Mouse (Mus musculus) brain, embryonic 18.5 days (tissue): ENCODE results near the gene Ank3.

Source experiments
- DNase-seq: peaks from one replicate; pipeline ENCODE4 v3.0.0-alpha.2; 2012; ENCODE audit warnings: low read depth, low spot score

Ank3 gene

GRCm38 (mm10) chr10:69571972-69572371 is 173.4 kb downstream of the Ank3 start:
- no peak for DNase-seq

DNA sequence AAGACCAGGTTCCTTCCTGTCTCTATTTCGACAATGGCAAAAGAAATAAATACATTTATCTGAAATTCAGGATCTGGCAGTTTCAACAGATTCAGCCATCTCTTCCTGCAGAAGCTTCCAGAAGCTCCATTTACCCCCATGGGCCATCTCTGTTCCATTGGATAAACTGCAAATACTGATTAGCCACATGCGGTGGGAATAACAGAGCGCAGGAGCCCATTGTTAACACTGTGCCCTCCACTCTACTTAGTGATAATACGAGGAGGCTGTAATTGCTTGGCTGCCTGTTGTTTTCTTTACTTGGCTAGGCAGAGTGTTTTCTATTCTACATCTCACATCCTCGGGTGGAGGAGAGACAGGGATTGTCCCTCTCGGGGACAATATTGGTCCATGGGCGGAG is 174.5 kb downstream of the Ank3 start:
- DNase-seq: no peak

DNA sequence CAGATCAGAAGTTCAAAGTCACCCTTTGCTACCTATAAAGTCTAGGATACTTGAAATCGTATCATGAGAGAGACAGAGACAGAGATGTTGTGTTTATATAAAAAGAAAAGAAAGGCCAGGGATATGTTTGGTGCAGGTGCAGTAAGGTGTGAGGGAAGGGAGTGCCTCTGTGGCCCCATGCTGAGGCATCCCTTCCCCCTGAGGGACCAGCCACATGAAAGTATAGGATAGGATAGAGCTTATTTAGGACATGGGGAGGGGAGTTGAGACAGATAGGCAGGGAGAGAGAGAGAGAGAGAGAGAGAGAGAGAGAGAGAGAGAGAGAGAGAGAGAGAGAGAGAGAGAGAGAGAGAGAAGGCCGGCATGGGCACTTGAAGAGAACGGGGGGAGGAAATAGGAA is 175.2 kb downstream of the Ank3 start:
- no peak for DNase-seq

GRCm38 (mm10) chr10:69574190-69574663 is 175.7 kb downstream of the Ank3 start:
- peak; percentile 20 for DNase-seq

DNA sequence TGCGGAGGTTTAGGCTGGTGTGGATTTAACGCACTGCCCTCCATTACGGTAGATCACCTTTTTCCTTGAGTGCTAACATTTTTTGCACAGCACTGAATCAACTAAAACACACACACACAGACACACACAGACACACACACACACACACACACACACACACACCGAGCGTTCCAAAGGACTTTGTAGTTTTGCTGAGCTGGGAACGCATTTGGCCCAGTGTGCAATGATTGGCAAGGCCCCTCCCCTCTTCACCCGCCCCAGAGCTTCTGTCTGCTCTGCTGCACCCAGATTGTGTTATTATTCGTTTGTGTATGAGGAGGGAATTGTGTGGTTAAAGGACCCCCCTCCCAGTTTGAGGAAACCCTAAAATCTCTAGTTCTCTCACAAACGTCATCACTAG is 176.3 kb downstream of the Ank3 start:
- no peak for DNase-seq

- DNase-seq: no peak
Measured at GRCm38 (mm10) chr10:69575451-69575850, 176.9 kb downstream of the Ank3 start.

- DNase-seq: no peak
Measured at GRCm38 (mm10) chr10:69576264-69576663, 177.7 kb downstream of the Ank3 start.

DNA sequence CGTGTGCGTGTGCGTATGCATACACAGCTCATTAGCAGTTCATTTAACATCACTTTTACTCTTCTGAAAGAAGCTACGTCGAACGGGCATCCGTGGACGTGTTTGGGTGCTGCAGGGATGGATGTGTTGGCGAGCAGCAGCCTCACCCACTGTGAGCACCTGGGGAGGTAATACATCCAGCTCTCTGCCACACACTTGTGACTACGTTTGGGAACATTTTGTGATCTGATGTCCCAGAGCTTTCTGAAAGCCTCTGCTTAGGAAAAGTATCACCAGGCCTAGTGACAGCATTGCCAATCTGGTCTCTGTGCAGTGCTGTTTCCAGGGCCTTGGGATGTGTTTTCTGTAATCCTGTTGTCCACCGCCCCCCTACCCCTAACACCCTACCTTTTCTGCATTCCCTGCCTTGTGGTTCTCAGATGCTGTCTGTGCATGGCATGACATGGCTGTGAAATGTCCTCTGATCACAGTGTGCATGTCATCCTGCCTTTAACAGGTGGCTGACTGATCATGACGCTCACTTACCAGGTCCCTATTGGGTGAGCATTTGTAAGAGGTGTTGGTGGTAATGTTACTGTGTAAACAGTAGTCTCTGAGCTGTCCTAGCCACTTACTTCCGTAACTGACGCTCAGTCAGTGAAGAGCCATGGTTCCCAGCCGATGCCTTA is 178.6 kb downstream of the Ank3 start:
- no peak for DNase-seq

GRCm38 (mm10) chr10:69577729-69578061 is 179.1 kb downstream of the Ank3 start:
- no peak for DNase-seq

- no peak for DNase-seq
Measured at GRCm38 (mm10) chr10:69579585-69579984, 181.0 kb downstream of the Ank3 start.

- DNase-seq: no peak
Measured at GRCm38 (mm10) chr10:69581525-69581924, 183.0 kb downstream of the Ank3 start.

GRCm38 (mm10) chr10:69583874-69584481 is 185.4 kb downstream of the Ank3 start:
- DNase-seq: no peak

- no peak for DNase-seq
Measured at GRCm38 (mm10) chr10:69584566-69584965, 186.0 kb downstream of the Ank3 start.

DNA sequence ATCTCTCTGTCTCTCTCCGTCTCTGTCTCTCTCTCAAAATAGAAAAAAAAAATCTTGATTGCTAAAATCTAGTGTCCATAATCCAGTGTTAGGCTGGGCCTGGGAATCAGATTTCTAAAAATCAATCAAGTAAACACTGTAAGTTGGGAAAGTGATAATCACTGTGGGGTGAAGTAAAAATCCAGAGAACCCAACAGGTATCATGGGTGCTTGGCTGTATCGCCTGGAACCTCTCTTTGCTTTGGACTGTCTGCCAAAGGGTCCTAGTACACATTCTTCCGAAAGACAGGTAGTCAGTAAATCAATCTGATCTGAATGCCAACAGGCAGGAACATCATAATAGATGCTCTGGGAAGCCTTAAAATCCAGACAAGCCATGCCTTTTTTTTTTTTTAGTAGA is 186.7 kb downstream of the Ank3 start:
- no peak for DNase-seq

- peak; percentile 73 for DNase-seq
Measured at GRCm38 (mm10) chr10:69594186-69595131, 195.9 kb downstream of the Ank3 start.

DNA sequence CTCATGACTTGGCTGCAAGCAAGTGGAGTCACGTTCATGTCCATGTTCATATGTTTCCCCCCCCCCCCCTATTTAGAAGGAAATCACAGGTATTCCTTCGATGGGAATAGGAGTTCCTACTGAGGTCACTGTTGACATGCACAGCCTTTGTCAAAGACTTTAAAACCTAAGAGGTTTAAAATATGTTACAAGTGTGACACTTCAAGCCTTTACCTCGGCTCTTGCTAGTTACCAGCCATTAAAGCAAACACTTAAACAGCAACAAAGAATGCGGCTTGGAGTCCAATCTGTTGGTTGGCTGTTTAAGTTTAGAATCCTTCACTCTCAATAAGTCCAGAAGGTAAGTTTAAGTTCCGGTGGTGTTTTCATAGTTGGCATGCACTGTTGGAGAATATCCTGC is 196.9 kb downstream of the Ank3 start:
- no peak for DNase-seq

GRCm38 (mm10) chr10:69601471-69601870 is 202.9 kb downstream of the Ank3 start:
- DNase-seq: no peak

DNA sequence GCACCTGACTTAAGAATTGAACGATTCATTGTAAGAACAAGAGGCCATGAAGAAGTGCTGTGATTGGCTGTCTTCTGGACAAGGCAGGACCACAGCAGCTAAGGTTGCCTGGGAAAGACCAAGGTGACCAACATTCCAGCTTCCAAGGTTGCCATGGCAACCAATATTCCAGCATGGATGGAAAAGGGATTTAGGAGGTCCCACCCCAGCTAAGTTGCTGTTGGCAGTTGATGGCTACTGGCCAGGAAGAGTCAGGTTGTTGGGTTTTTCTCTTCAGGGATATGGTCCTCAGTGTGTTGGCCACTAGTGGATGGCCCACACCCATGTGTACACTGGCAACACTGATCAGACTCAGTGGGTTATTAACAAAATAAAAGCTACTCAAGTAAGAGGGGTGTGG is 204.1 kb downstream of the Ank3 start:
- no peak for DNase-seq

- DNase-seq: no peak
Measured at GRCm38 (mm10) chr10:69604609-69605008, 206.0 kb downstream of the Ank3 start.

DNA sequence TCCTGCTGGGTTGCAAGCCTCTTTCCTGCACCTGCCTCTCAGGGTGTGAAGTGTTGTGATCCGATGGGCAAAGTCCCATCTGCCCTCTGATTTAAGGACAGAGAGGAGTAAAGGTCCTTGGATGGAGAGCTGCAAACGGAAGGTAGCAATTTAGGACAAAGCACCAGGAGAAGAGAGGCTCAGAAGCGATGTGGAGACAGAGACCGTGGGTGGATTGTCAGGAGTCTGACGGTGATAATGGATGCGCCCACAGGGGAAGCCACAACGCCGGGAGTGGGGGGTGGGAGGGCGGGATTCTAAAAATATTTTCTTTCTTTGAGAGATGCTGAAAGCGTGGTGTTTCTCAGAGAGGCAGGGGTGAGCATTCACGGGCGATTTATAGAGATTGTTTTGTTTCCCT is 206.6 kb downstream of the Ank3 start:
- DNase-seq: no peak

DNA sequence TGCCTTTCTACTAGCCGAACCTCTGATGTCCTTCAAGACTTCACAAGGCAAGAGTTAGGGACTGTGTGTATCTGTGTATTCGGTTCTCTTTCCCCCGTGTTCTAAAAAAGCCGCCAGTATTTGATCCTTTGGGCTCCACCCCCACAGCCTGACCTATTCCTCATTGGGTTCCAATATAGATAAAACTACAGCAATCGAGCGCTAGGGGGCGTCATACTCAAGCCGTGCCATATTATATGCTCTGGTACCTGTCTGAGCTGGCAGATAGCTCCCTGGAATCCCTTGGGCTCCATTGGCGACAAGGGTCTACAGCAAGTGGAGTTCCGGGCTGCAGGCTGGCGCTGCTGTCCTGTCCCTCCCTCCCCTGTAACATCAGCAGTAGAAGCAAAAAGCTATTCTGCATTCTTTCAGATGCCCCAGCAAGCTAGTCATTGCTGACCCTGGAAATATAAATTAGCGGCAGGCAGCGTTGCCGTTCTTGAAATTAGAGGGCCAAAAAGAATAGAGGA is 209.1 kb downstream of the Ank3 start:
- DNase-seq: no peak

DNA sequence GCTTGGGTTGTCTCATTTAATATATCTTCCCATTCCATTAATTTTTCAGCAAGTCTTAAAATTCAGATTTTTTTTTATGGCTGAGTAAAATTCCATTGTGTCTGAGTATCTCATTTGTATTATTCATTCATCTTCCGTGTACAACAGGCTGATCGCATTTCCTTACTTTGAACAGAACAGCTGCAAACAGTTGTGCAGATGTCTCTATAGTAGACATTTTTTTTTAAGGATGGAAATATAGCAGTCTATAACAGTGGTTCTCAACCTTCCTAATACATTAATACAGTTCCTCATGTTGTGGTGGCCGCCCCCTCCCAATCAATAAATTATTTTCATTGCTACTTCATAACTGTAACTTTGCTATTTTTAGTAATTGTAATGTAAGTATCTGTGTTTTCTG is 212.7 kb downstream of the Ank3 start:
- DNase-seq: no peak
